17 mouse cellular contexts compared by ENCODE assay signal in genomic region chr5:20625117-20625516, GRCm38 (mm10).
"Had no signal": no experiment of that assay in that cellular context is flagged by ENCODE, and none has a peak within 500 bp of the region (broad histone marks: within the 10 kb centered on the region; RNA-seq: fewer than 3 reads in every experiment).

No protein-coding gene starts in this region.

- H3K27me3 ChIP-seq: lung, embryonic 15.5 days; megakaryocyte, embryonic 14.5 days; midbrain, embryonic 13.5 days; midbrain, embryonic 15.5 days; neural tube, embryonic 12.5 days; stomach, embryonic 15.5 days had no signal

- ATAC-seq: lung, postnatal 0 days; midbrain, embryonic 13.5 days; midbrain, embryonic 15.5 days had no signal

- H3K4me1 ChIP-seq: neural tube, embryonic 12.5 days; stomach, embryonic 15.5 days had no signal

- H3K4me2 ChIP-seq: lung, embryonic 15.5 days; midbrain, embryonic 11.5 days; midbrain, embryonic 13.5 days; midbrain, embryonic 15.5 days; neural tube, embryonic 12.5 days; stomach, embryonic 15.5 days had no signal

- H3K9me3 ChIP-seq: lung, embryonic 15.5 days; megakaryocyte, embryonic 14.5 days; midbrain, embryonic 13.5 days; midbrain, embryonic 15.5 days; neural tube, embryonic 12.5 days; stomach, embryonic 15.5 days had no signal

- H3K4me3 ChIP-seq: lung, embryonic 15.5 days; megakaryocyte, embryonic 14.5 days; midbrain, embryonic 13.5 days; midbrain, embryonic 15.5 days; neural tube, embryonic 12.5 days; stomach, embryonic 15.5 days had no signal

- H3K9ac ChIP-seq: lung, embryonic 15.5 days; midbrain, embryonic 13.5 days; midbrain, embryonic 15.5 days; neural tube, embryonic 12.5 days; stomach, embryonic 15.5 days had no signal

- H3K27ac ChIP-seq: lung, embryonic 15.5 days; macrophage; midbrain, embryonic 13.5 days; midbrain, embryonic 15.5 days; neural tube, embryonic 12.5 days; stomach, embryonic 15.5 days; stomach, postnatal 0 days had no signal

- H3K36me3 ChIP-seq: lung, embryonic 15.5 days; midbrain, embryonic 13.5 days; midbrain, embryonic 15.5 days; neural tube, embryonic 12.5 days; stomach, embryonic 15.5 days had no signal

- DNase-seq: lung, adult 2 months; lung, postnatal 14 days; lung, postnatal 36 days; right cerebral cortex, postnatal 25 days; thymus, adult 2 months; thymus, postnatal 25 days; thymus, postnatal 4 days had no signal
